Mouse (Mus musculus) ES-E14 (cell line): ENCODE measurements around the gene Heatr4.

Source experiments
- CHD2 ChIP-seq: IDR thresholded peaks from 2 replicates; pipeline ENCODE4 v1.6.1; 2014; ENCODE audit warnings: mild to moderate bottlenecking, low read depth, low read length, inconsistent platforms
- HCFC1 ChIP-seq: IDR thresholded peaks from 2 replicates; pipeline ENCODE4 v1.6.1; 2012; ENCODE audit warnings: low read length, inconsistent platforms, borderline replicate concordance; ENCODE audit not compliant: insufficient read depth
- ZC3H11A ChIP-seq: IDR thresholded peaks from 2 replicates; pipeline ENCODE4 v1.6.1; 2012; ENCODE audit warnings: low read depth, mild to moderate bottlenecking, inconsistent platforms, low read length, borderline replicate concordance
- ZNF384 ChIP-seq: IDR thresholded peaks from 2 replicates; pipeline ENCODE4 v1.6.1; 2012; ENCODE audit warnings: low read depth, low read length, inconsistent platforms

DNA sequence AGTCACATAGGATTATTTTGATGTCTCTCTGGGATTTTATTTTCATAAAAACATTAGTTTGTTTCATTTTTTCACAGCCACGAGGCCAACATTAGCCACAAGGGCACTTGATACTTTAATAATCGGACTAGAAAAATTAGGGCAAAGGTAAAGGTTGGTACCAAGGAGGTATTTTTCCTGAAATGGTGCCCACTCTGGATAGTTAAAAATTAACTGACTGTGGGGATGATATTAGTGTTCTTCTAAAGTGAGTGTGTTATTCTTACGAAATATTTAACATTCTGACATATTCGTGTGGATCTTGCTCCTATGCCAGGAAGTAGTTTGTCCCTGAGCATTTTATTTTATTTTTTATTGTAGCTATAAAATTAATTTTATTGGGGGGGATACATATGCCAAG, 3.0 kb downstream of the Heatr4 start:
- TF ChIP-seq ZNF384 (no peak), CHD2 (no peak), ZC3H11A (no peak), HCFC1 (no peak)
